Mouse (Mus musculus): ENCODE results near the gene Adra2a. TPM values are rescaled to one million over a fixed set of nuclear protein-coding genes. Genes with fewer than 3 reads are reported as not detected.

Adra2a gene
- total RNA-seq, 1 experiment from 2014 or later = 0.35 TPM

- no peak for ATAC-seq (replicated peaks in 1 of 2; ENCODE audit: insufficient read depth in 1 of 2, low FRiP score in 2 of 2, low TSS enrichment in 1 of 2, low read depth in 1 of 2, poor library complexity in 2 of 2, severe bottlenecking in 2 of 2)
Observed at GRCm38 (mm10) chr19:54068447-54068846, 24.5 kb downstream of the Adra2a start.

- ATAC-seq (replicated peaks in 1 of 2; ENCODE audit: insufficient read depth in 1 of 2, low FRiP score in 2 of 2, low TSS enrichment in 1 of 2, low read depth in 1 of 2, poor library complexity in 2 of 2, severe bottlenecking in 2 of 2) = no peak
Observed at GRCm38 (mm10) chr19:54070521-54070920, 26.6 kb downstream of the Adra2a start.

GRCm38 (mm10) chr19:54072233-54072800 lies 28.4 kb downstream of the Adra2a start:
- ATAC-seq (replicated peaks in 1 of 2; ENCODE audit: insufficient read depth in 1 of 2, low FRiP score in 2 of 2, low TSS enrichment in 1 of 2, low read depth in 1 of 2, poor library complexity in 2 of 2, severe bottlenecking in 2 of 2) = no peak

GRCm38 (mm10) chr19:54076362-54077349 lies 32.7 kb downstream of the Adra2a start:
- no peak for ATAC-seq (replicated peaks in 1 of 2; ENCODE audit: insufficient read depth in 1 of 2, low FRiP score in 2 of 2, low TSS enrichment in 1 of 2, low read depth in 1 of 2, poor library complexity in 2 of 2, severe bottlenecking in 2 of 2)

GRCm38 (mm10) chr19:54081303-54081702 lies 37.4 kb downstream of the Adra2a start:
- no peak for ATAC-seq (replicated peaks in 1 of 2; ENCODE audit: insufficient read depth in 1 of 2, low FRiP score in 2 of 2, low TSS enrichment in 1 of 2, low read depth in 1 of 2, poor library complexity in 2 of 2, severe bottlenecking in 2 of 2)

- no peak for ATAC-seq (replicated peaks in 1 of 2; ENCODE audit: insufficient read depth in 1 of 2, low FRiP score in 2 of 2, low TSS enrichment in 1 of 2, low read depth in 1 of 2, poor library complexity in 2 of 2, severe bottlenecking in 2 of 2)
Observed at GRCm38 (mm10) chr19:54081716-54082165, 37.8 kb downstream of the Adra2a start.

- peak in 1 of 2 experiments; percentile 56; a peak in 2 of 4 replicates for ATAC-seq (replicated peaks in 1 of 2; ENCODE audit: insufficient read depth in 1 of 2, low FRiP score in 2 of 2, low TSS enrichment in 1 of 2, low read depth in 1 of 2, poor library complexity in 2 of 2, severe bottlenecking in 2 of 2)
Observed at GRCm38 (mm10) chr19:54087319-54087718, 43.4 kb downstream of the Adra2a start.

- no peak for ATAC-seq (replicated peaks in 1 of 2; ENCODE audit: insufficient read depth in 1 of 2, low FRiP score in 2 of 2, low TSS enrichment in 1 of 2, low read depth in 1 of 2, poor library complexity in 2 of 2, severe bottlenecking in 2 of 2)
Observed at GRCm38 (mm10) chr19:54093599-54093998, 49.6 kb downstream of the Adra2a start.

- no peak for ATAC-seq (replicated peaks in 1 of 2; ENCODE audit: insufficient read depth in 1 of 2, low FRiP score in 2 of 2, low TSS enrichment in 1 of 2, low read depth in 1 of 2, poor library complexity in 2 of 2, severe bottlenecking in 2 of 2)
Observed at GRCm38 (mm10) chr19:54095716-54096115, 51.8 kb downstream of the Adra2a start.

- ATAC-seq (replicated peaks in 1 of 2; ENCODE audit: insufficient read depth in 1 of 2, low FRiP score in 2 of 2, low TSS enrichment in 1 of 2, low read depth in 1 of 2, poor library complexity in 2 of 2, severe bottlenecking in 2 of 2) = no peak
Observed at GRCm38 (mm10) chr19:54098367-54098766, 54.4 kb downstream of the Adra2a start.

Other genes with a start within 250 kb of the Adra2a start
- gene Pdcd4, start 151.9 kb upstream of the Adra2a start, total RNA-seq (2017) = 182 and 234 TPM in 2 replicates
- gene Shoc2, start 99.8 kb upstream of the Adra2a start, total RNA-seq (2017) = 61.1 and 63.8 TPM in 2 replicates
- 43.6 and 47.7 TPM in 2 replicates for gene Bbip1, start 99.5 kb upstream of the Adra2a start, total RNA-seq (2017)